Mouse (Mus musculus): ENCODE measurements around the gene Kras. TPM values are rescaled to one million over a fixed set of nuclear protein-coding genes. Genes with fewer than 3 reads are reported as not detected.

Kras gene
- polyA plus RNA-seq, 1 experiment from 2014 or later: 92.8 TPM

DNA sequence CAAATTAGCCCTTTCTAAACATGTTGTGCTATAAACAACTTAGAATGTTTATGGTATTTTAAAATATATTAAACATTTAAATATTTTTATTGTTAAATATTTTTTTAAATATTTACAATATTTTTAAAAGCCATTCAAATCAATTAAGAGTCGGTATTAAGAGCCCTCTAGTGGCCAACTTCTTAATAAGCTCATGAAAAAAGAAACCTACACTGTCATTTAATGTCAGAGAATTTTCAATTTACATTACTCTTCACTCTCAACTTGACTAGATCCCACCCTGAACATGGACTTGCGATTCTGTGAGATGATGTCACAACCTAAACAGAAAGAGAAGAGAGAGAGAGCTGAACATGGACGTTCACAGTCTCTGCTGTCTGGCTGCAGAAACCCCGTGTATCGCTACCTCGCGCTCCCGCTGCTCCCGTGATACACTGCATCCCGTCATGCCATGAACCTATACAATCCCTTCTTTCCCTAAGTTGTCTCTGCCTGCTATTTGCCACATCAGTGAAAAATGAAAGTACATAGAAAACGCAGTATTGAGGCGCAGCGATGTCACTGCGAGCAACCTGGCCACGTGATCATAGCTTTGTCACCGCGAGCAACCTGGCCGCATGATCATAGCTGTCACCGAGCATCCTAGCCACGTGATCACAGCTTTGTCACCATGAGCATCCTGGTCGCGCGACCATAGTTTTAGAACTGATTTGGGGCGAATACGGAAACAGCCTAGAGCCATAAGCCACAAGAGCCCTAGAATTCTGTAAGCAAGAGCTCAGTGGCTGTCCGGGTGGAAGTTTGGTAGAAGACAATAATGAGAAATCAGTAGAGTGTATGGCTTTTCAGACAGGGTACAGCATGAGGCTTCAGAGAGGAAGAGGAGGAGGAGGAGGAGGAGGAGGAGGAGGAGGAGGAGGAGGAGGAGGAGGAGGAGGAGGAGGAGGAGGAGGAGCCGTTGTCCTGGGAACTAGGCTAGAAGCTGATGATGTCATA lies 62.6 kb downstream of the Kras start:
- H3K9ac ChIP-seq (ENCODE audit: low read depth, low read length): no peak overlapping the region
- H3K27ac ChIP-seq (ENCODE audit: low read depth, low read length): no peak overlapping the region
- H3K36me3 ChIP-seq (ENCODE audit: control insufficient read depth, insufficient read depth, low read length): no peaks in the 10 kb centered on the region
- H3K27me3 ChIP-seq (replicated peaks; ENCODE audit: control insufficient read depth, insufficient read depth, low read length): no peaks in the 10 kb centered on the region
- no peaks in the 10 kb centered on the region for H3K9me3 ChIP-seq (ENCODE audit: control insufficient read depth, low read length)
- H3K4me3 ChIP-seq (ENCODE audit: low read depth, low read length): peak overlapping the region; percentile 20
- H3K4me1 ChIP-seq (replicated peaks; ENCODE audit: control insufficient read depth, insufficient read depth, low read length): no peaks in the 10 kb centered on the region
- peak overlapping the region; percentile 51 for H3K4me2 ChIP-seq
- 56% methylated on average over 27 of the region's 27 CpGs for WGBS
- DNase-seq (ENCODE audit: low spot score): no peak
- no peak for ATAC-seq (replicated peaks; ENCODE audit: low FRiP score)

DNA sequence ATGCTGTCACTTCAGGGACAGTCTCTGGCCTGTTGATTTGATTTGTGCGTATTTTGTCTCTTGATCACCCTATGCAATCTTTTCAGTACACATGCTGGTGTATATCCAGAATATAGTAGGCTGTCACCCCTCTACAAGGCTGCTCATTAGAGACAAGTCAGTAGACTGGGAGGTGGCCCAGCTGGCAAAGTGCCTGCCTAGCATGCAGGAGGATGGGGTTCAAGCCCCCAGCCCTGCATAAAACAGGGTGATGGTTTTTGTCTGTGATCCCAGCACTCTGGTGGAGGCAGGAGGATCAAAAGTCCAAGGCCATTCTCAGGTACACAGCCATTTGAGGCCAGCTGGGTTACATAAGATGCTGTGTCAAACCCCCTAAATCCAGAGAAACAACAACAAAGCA lies 63.9 kb downstream of the Kras start:
- H3K9me3 ChIP-seq (ENCODE audit: control insufficient read depth, low read length): no peaks in the 10 kb centered on the region
- no peak overlapping the region for H3K4me3 ChIP-seq (ENCODE audit: low read depth, low read length)
- ATAC-seq (replicated peaks; ENCODE audit: low FRiP score): no peak
- no peak overlapping the region for H3K27ac ChIP-seq (ENCODE audit: low read depth, low read length)
- H3K9ac ChIP-seq (ENCODE audit: low read depth, low read length): no peak overlapping the region
- H3K36me3 ChIP-seq (ENCODE audit: control insufficient read depth, insufficient read depth, low read length): no peaks in the 10 kb centered on the region
- 73% methylated on average over 1 of the region's 1 CpGs for WGBS
- no peaks in the 10 kb centered on the region for H3K27me3 ChIP-seq (replicated peaks; ENCODE audit: control insufficient read depth, insufficient read depth, low read length)
- no peak overlapping the region for H3K4me2 ChIP-seq
- no peaks in the 10 kb centered on the region for H3K4me1 ChIP-seq (replicated peaks; ENCODE audit: control insufficient read depth, insufficient read depth, low read length)
- no peak for DNase-seq (ENCODE audit: low spot score)

DNA sequence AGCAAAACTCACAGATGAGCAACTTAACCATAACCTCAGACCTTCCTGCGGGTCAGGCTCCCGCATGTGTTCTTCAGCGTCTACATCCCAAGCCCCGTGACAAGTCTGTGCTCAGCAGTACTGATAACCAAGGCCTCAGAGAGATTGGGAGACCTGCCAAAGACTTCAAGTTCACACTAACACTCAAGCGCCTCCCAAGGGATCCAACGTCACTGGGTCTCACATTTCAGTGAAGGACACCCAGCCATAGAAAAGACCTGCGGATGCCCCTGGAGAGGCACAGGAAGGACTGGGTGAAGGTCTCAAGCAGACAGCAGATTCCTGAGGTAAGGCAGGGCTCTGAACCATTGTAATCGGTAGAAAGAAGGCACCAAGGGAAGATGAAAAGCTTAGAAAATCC lies 68.0 kb downstream of the Kras start:
- no peaks in the 10 kb centered on the region for H3K9me3 ChIP-seq (ENCODE audit: control insufficient read depth, low read length)
- no peaks in the 10 kb centered on the region for H3K36me3 ChIP-seq (ENCODE audit: control insufficient read depth, insufficient read depth, low read length)
- H3K9ac ChIP-seq (ENCODE audit: low read depth, low read length): no peak overlapping the region
- no peaks in the 10 kb centered on the region for H3K4me1 ChIP-seq (replicated peaks; ENCODE audit: control insufficient read depth, insufficient read depth, low read length)
- 56% methylated on average over 8 of the region's 8 CpGs for WGBS
- DNase-seq (ENCODE audit: low spot score) (no peak), ATAC-seq (replicated peaks; ENCODE audit: low FRiP score) (no peak)
- H3K27me3 ChIP-seq (replicated peaks; ENCODE audit: control insufficient read depth, insufficient read depth, low read length): no peaks in the 10 kb centered on the region
- no peak overlapping the region for H3K4me3 ChIP-seq (ENCODE audit: low read depth, low read length)
- H3K27ac ChIP-seq (ENCODE audit: low read depth, low read length): no peak overlapping the region
- no peak overlapping the region for H3K4me2 ChIP-seq

DNA sequence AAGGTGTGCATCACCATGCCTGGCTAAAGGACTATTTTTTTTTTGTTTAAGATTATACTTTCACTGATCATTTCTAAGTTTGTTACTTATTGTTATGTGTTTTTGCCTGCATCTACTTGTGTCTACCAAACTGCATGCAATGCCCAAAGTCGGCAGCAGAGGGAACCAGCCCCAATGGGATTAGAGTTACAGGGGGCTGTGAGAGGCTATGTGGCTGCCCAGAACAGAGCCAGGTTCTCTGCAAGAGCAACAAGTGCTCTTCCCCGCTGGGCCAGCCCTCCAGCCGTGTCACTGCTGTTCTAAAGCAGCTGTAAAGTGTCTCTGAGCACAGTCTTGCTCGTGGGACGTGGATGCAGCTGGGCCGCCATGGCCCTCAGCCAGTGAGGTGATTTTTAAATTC lies 70.4 kb downstream of the Kras start:
- WGBS: 30% methylated on average over 6 of the region's 6 CpGs
- no peak overlapping the region for H3K4me2 ChIP-seq
- no peaks in the 10 kb centered on the region for H3K36me3 ChIP-seq (ENCODE audit: control insufficient read depth, insufficient read depth, low read length)
- 0 out of 2 replicates have a peak, but pooled peaks cover 2% of the 10 kb centered on the region for H3K4me1 ChIP-seq (replicated peaks; ENCODE audit: control insufficient read depth, insufficient read depth, low read length)
- DNase-seq (ENCODE audit: low spot score) (peak; percentile 50), ATAC-seq (replicated peaks; ENCODE audit: low FRiP score) (no peak)
- no peaks in the 10 kb centered on the region for H3K27me3 ChIP-seq (replicated peaks; ENCODE audit: control insufficient read depth, insufficient read depth, low read length)
- H3K9ac ChIP-seq (ENCODE audit: low read depth, low read length): no peak overlapping the region
- H3K27ac ChIP-seq (ENCODE audit: low read depth, low read length): no peak overlapping the region
- H3K4me3 ChIP-seq (ENCODE audit: low read depth, low read length): no peak overlapping the region
- no peaks in the 10 kb centered on the region for H3K9me3 ChIP-seq (ENCODE audit: control insufficient read depth, low read length)

DNA sequence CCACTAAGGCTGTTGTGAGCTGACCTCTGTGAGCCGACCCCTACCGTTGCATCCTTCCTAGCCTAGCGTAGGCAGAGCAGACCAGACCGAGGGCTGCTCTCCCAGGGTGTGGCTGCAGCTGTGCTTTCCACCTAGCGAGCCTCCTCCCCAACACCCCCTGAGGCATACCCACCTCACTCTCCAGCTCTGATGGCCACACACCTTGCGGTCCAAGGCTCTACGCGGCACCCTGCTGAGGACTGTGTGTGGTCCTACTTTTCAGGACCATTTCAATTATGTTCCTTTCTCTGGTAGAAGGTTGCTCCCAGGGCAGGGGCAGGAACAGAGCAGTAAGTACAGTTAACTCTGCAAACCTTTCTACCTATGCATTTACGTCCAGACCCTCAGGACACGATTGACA lies 73.6 kb downstream of the Kras start:
- ATAC-seq (replicated peaks; ENCODE audit: low FRiP score): no peak
- Histone ChIP-seq H3K9ac (ENCODE audit: low read depth, low read length) (no peak overlapping the region), H3K4me2 (no peak overlapping the region), H3K9me3 (ENCODE audit: control insufficient read depth, low read length) (no peaks in the 10 kb centered on the region), H3K4me3 (ENCODE audit: low read depth, low read length) (no peak overlapping the region), H3K27me3 (replicated peaks; ENCODE audit: control insufficient read depth, insufficient read depth, low read length) (no peaks in the 10 kb centered on the region), H3K36me3 (ENCODE audit: control insufficient read depth, insufficient read depth, low read length) (no peaks in the 10 kb centered on the region), H3K4me1 (replicated peaks; ENCODE audit: control insufficient read depth, insufficient read depth, low read length) (peaks cover 7% of the 10 kb centered on the region), H3K27ac (ENCODE audit: low read depth, low read length) (no peak overlapping the region)
- no peak for DNase-seq (ENCODE audit: low spot score)
- WGBS: 72% methylated on average over 10 of the region's 10 CpGs

DNA sequence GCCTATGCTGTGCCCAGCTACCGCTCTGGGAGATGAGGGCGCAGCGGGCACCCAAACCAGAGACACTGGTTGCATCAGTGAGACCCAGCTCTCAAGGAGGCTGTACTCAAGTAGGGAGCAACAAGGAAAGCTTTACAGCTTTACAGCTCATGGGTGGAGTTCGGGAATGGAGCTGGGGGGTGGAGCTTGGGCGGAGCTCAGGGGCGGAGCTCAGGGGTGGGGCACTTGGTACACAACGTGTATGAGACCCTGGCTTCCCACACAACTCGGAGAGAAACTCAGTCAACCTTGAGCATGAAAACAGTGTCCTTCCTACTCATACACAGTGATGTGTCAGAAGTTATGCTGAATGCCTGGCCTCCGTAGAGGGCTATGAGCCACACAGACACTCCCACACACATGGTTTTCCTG lies 74.5 kb downstream of the Kras start:
- Histone ChIP-seq H3K9ac (ENCODE audit: low read depth, low read length) (no peak overlapping the region), H3K4me1 (replicated peaks; ENCODE audit: control insufficient read depth, insufficient read depth, low read length) (peaks cover 7% of the 10 kb centered on the region), H3K4me2 (no peak overlapping the region), H3K27me3 (replicated peaks; ENCODE audit: control insufficient read depth, insufficient read depth, low read length) (no peaks in the 10 kb centered on the region), H3K9me3 (ENCODE audit: control insufficient read depth, low read length) (no peaks in the 10 kb centered on the region), H3K36me3 (ENCODE audit: control insufficient read depth, insufficient read depth, low read length) (no peaks in the 10 kb centered on the region), H3K27ac (ENCODE audit: low read depth, low read length) (no peak overlapping the region), H3K4me3 (ENCODE audit: low read depth, low read length) (no peak overlapping the region)
- WGBS: 53% methylated on average over 9 of the region's 9 CpGs
- ATAC-seq (replicated peaks; ENCODE audit: low FRiP score) (0 out of 2 replicates have a peak, but pooled peaks have one; percentile 21), DNase-seq (ENCODE audit: low spot score) (no peak)

DNA sequence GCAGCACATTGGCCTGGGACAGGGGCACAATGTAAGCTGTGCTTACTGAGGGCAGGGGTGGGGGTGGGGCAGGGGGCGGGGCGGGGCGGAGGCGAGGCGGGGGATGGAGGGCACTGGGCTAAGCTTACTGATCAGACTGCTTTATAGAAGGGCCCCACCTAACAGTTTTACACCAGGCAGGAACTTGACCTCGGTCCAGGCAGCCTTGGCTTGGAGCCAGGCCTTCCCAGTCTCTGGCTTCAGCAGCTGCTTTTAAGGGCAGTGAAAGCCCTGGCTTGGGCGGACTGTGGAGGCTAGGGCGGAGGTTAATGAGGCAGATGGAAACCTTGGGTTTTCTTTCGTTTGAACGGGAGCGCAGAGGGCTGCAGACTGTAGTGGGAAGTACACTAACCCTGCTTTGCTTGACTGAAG lies 76.3 kb downstream of the Kras start:
- peak; percentile 41 for DNase-seq (ENCODE audit: low spot score)
- no peak overlapping the region for H3K9ac ChIP-seq (ENCODE audit: low read depth, low read length)
- no peaks in the 10 kb centered on the region for H3K9me3 ChIP-seq (ENCODE audit: control insufficient read depth, low read length)
- ATAC-seq (replicated peaks; ENCODE audit: low FRiP score): peak; percentile 38; the same call in 1 of the 2 replicates
- H3K4me1 ChIP-seq (replicated peaks; ENCODE audit: control insufficient read depth, insufficient read depth, low read length): peaks cover 7% of the 10 kb centered on the region
- 22% methylated on average over 11 of the region's 11 CpGs for WGBS
- no peak overlapping the region; the same call in 1 of the 2 replicates for H3K27ac ChIP-seq (ENCODE audit: low read depth, low read length)
- peak overlapping the region; percentile 15; the same call in 1 of the 2 replicates for H3K4me2 ChIP-seq
- H3K36me3 ChIP-seq (ENCODE audit: control insufficient read depth, insufficient read depth, low read length): no peaks in the 10 kb centered on the region
- H3K27me3 ChIP-seq (replicated peaks; ENCODE audit: control insufficient read depth, insufficient read depth, low read length): no peaks in the 10 kb centered on the region
- no peak overlapping the region for H3K4me3 ChIP-seq (ENCODE audit: low read depth, low read length)

DNA sequence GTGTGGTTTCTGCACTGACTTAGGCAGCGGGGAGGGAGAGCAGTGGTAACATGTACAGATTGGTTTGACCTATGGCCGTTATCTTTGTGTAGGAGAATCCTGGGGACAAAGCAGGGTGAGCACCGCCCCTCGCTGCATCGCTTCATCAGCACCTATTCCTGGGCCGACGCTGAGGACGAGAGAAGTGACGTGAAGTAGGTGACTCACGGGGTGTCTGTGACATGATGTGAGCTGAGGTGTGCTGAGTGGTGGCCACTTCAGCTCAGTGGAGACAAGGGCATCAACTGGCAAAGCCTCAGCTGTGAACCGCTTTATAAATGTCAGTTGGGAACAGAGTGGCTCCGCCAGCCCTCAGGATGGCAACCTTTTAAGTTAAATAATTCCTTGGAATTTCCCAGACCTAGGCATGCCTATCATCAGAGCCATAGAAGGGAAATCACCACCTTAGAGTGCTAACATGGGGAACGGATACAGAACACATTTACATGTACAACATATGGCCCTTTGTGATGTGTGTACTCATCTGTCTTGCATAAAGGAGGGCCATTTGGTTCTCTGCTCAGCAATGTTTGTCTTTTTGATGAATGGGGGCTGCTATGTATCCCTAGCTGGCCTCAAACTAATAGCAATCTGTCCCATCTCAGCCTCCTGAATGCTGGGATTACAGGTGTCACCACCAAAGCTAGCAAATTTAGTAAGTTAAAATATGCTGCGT lies 78.0 kb downstream of the Kras start:
- H3K4me3 ChIP-seq (ENCODE audit: low read depth, low read length): no peak overlapping the region
- DNase-seq (ENCODE audit: low spot score) (no peak), ATAC-seq (replicated peaks; ENCODE audit: low FRiP score) (no peak)
- H3K36me3 ChIP-seq (ENCODE audit: control insufficient read depth, insufficient read depth, low read length): no peaks in the 10 kb centered on the region
- H3K27me3 ChIP-seq (replicated peaks; ENCODE audit: control insufficient read depth, insufficient read depth, low read length): no peaks in the 10 kb centered on the region
- no peak overlapping the region for H3K9ac ChIP-seq (ENCODE audit: low read depth, low read length)
- H3K27ac ChIP-seq (ENCODE audit: low read depth, low read length): no peak overlapping the region
- no peak overlapping the region for H3K4me2 ChIP-seq
- H3K9me3 ChIP-seq (ENCODE audit: control insufficient read depth, low read length): no peaks in the 10 kb centered on the region
- 76% methylated on average over 14 of the region's 14 CpGs for WGBS
- H3K4me1 ChIP-seq (replicated peaks; ENCODE audit: control insufficient read depth, insufficient read depth, low read length): peaks cover 7% of the 10 kb centered on the region

All from liver, embryonic 11.5 days (tissue).